Mouse (Mus musculus) neural tube, embryonic 11.5 days (tissue): Measurements from ENCODE around the gene Gm10309. TPM values are rescaled to one million over a fixed set of nuclear protein-coding genes. Genes with fewer than 3 reads are reported as not detected.

Experiments used
- ATAC-seq: fragments of 200-750 bp; cut with Nextera tagmentation; 2 replicates; pipeline ENCODE4 v1.8.0; 2017; ENCODE audit warnings: moderate number of reproducible peaks, mild to moderate bottlenecking, moderate TSS enrichment, moderate library complexity; ENCODE audit not compliant: insufficient read depth, low FRiP score, low TSS enrichment
- DNase-seq: peaks from one replicate; pipeline ENCODE4 v3.0.0-alpha.2; 2015; ENCODE audit warnings: low spot score
- H3K27ac ChIP-seq: fragments of 300-500 bp; sonication (generic); 2 replicates; pipeline ENCODE4 v1.5.1; 2014; ENCODE audit warnings: low read depth, mild to moderate bottlenecking, low read length
- H3K27me3 ChIP-seq: fragments of 300-500 bp; sonication (generic); 2 replicates; pipeline ENCODE4 v1.6.1; 2014; ENCODE audit warnings: mild to moderate bottlenecking, low read length, mixed read lengths; ENCODE audit not compliant: control insufficient read depth, insufficient read depth
- H3K36me3 ChIP-seq: fragments of 300-500 bp; sonication (generic); 2 replicates; pipeline ENCODE4 v1.6.1; 2014; ENCODE audit warnings: mild to moderate bottlenecking, low read length, moderate library complexity, mixed read lengths; ENCODE audit not compliant: control insufficient read depth, insufficient read depth
- H3K4me1 ChIP-seq: fragments of 300-500 bp; sonication (generic); 2 replicates; pipeline ENCODE4 v1.6.1; 2014; ENCODE audit warnings: low read length, mixed read lengths; ENCODE audit not compliant: control insufficient read depth, insufficient read depth
- H3K4me2 ChIP-seq: fragments of 300-500 bp; sonication (generic); 2 replicates; pipeline ENCODE4 v1.6.1; 2014; ENCODE audit warnings: low read depth, mild to moderate bottlenecking, moderate library complexity
- H3K4me3 ChIP-seq: fragments of 300-500 bp; sonication (generic); 2 replicates; pipeline ENCODE4 v1.5.1; 2014; ENCODE audit warnings: low read depth, low read length
- H3K9ac ChIP-seq: fragments of 300-500 bp; sonication (generic); 2 replicates; pipeline ENCODE4 v1.6.1; 2014; ENCODE audit warnings: mild to moderate bottlenecking, low read length
- H3K9me3 ChIP-seq: fragments of 300-500 bp; sonication (generic); 2 replicates; pipeline ENCODE4 v1.6.1; 2016; ENCODE audit warnings: low read length; ENCODE audit not compliant: control insufficient read depth
- WGBS: fragments of 180-500 bp; shearing (Covaris S2); extraction: QIAGEN DNeasy Blood & Tissue Kit; methylation state at CpG from one replicate; pipeline ENCODE4 v1.1.7; 2014; 5-methylcytosine and 5-hydroxymethylcytosine counted together
- polyA plus RNA-seq: library from polyadenylated mRNA; unstranded; fragments of >200 nt; fragmentation: Nextera tagmentation; extraction: Ambion mirVana; gene quantifications from 2 replicates; pipeline ENCODE4 v1.2.1, GENCODE M21; 2014

Gene Gm10309
- polyA plus RNA-seq, 1 experiment from 2014 or later: 0.23 TPM

- Histone ChIP-seq H3K36me3 (no peaks in the 10 kb centered on the region), H3K4me3 (no peak overlapping the region), H3K9ac (no peak overlapping the region), H3K27me3 (no peaks in the 10 kb centered on the region), H3K27ac (no peak overlapping the region), H3K4me2 (no peak overlapping the region), H3K4me1 (no peaks in the 10 kb centered on the region), H3K9me3 (no peaks in the 10 kb centered on the region)
- no peak for DNase-seq
- 47% methylated on average over 5 of the region's 5 CpGs for WGBS
- no peak for ATAC-seq
Observed at GRCm38 (mm10) chr17:86471684-86472083, 33.3 kb downstream of the Gm10309 start.

- Histone ChIP-seq H3K9me3 (no peaks in the 10 kb centered on the region), H3K4me1 (peaks cover 4% of the 10 kb centered on the region; the same call in 1 of the 2 replicates), H3K4me2 (no peak overlapping the region), H3K36me3 (no peaks in the 10 kb centered on the region), H3K9ac (no peak overlapping the region), H3K4me3 (no peak overlapping the region), H3K27ac (no peak overlapping the region), H3K27me3 (no peaks in the 10 kb centered on the region)
- WGBS: 84% methylated on average over 5 of the region's 5 CpGs
- ATAC-seq (no peak), DNase-seq (no peak)
Observed at GRCm38 (mm10) chr17:86470160-86470559, 34.9 kb downstream of the Gm10309 start.

GRCm38 (mm10) chr17:86467967-86468366 is 37.1 kb downstream of the Gm10309 start:
- Histone ChIP-seq H3K27ac (no peak overlapping the region), H3K4me3 (no peak overlapping the region), H3K9ac (no peak overlapping the region), H3K27me3 (no peaks in the 10 kb centered on the region), H3K9me3 (no peaks in the 10 kb centered on the region), H3K4me1 (peaks cover 14% of the 10 kb centered on the region), H3K36me3 (no peaks in the 10 kb centered on the region), H3K4me2 (no peak overlapping the region)
- 86% methylated on average over 5 of the region's 5 CpGs for WGBS
- no peak for DNase-seq
- no peak for ATAC-seq

DNA sequence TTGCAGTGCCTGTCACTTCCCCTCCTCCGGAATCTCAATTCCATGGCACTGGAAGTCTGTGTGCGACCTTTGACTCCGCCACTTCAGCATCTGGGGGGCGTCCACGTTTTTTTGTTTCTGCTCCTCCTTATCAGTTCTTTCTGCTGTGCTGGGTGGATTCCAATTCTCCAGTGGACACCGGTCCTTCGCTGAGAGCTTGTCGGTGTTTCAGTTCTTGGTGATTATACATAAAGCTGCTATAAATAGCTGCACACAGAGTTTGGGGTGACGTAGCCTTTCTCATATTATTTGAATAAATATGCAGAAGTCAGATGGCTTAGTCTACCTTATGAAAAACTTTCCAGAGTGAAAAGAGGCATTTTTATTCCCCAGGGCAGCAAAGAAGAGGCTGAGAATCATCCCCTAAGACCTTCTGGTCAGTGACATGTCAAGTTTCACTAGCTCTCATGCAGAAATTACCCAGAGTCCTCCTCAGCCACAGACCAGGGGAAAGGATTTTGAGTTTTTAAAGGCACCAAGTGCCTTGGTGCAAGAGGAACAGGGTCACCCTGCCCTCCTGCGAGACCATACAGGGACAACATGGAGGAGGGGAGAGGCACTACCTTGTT is 37.6 kb downstream of the Gm10309 start:
- Histone ChIP-seq H3K9me3 (no peaks in the 10 kb centered on the region), H3K27ac (no peak overlapping the region), H3K9ac (no peak overlapping the region), H3K4me1 (peaks cover 14% of the 10 kb centered on the region), H3K36me3 (no peaks in the 10 kb centered on the region), H3K4me3 (no peak overlapping the region), H3K4me2 (no peak overlapping the region), H3K27me3 (no peaks in the 10 kb centered on the region)
- ATAC-seq (no peak), DNase-seq (no peak)
- 75% methylated on average over 10 of the region's 10 CpGs for WGBS

DNA sequence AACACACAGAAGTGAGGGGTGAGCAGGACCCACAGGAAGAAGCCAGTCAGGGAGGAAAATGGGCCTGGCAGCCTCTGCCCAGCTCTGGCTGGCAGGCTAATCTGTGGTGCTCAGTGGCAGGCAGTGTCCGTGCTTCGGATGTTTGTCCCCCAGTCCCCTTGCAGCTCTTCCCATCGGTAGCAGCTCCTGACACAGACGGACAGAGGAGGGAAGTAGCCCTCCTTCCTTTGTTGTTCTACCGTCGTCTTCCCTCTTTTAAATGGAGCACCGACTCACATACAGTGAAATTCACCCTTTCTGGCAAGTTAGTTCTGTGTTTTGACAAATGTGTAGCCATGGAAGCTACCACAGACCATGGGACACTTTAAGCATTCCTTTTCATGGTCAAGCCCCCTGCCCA is 38.2 kb downstream of the Gm10309 start:
- no peak overlapping the region for H3K4me2 ChIP-seq
- WGBS: 51% methylated on average over 7 of the region's 7 CpGs
- no peaks in the 10 kb centered on the region for H3K36me3 ChIP-seq
- H3K4me1 ChIP-seq: peaks cover 14% of the 10 kb centered on the region
- no peak for DNase-seq
- H3K27ac ChIP-seq: no peak overlapping the region
- no peak overlapping the region for H3K9ac ChIP-seq
- H3K9me3 ChIP-seq: no peaks in the 10 kb centered on the region
- no peak for ATAC-seq
- H3K4me3 ChIP-seq: no peak overlapping the region
- no peaks in the 10 kb centered on the region for H3K27me3 ChIP-seq

- DNase-seq (no peak), ATAC-seq (no peak)
- H3K4me1 ChIP-seq: peaks cover 14% of the 10 kb centered on the region
- no peak overlapping the region for H3K27ac ChIP-seq
- H3K36me3 ChIP-seq: no peaks in the 10 kb centered on the region
- no peak overlapping the region for H3K4me3 ChIP-seq
- no peaks in the 10 kb centered on the region for H3K27me3 ChIP-seq
- 67% methylated on average over 7 of the region's 7 CpGs for WGBS
- no peak overlapping the region for H3K9ac ChIP-seq
- no peak overlapping the region for H3K4me2 ChIP-seq
- H3K9me3 ChIP-seq: no peaks in the 10 kb centered on the region
Observed at GRCm38 (mm10) chr17:86466412-86466811, 38.6 kb downstream of the Gm10309 start.

GRCm38 (mm10) chr17:86465865-86466264 is 39.2 kb downstream of the Gm10309 start:
- ATAC-seq: no peak
- Histone ChIP-seq H3K9ac (no peak overlapping the region), H3K9me3 (no peaks in the 10 kb centered on the region), H3K4me3 (no peak overlapping the region), H3K4me1 (peaks cover 14% of the 10 kb centered on the region), H3K4me2 (no peak overlapping the region), H3K36me3 (no peaks in the 10 kb centered on the region), H3K27me3 (no peaks in the 10 kb centered on the region), H3K27ac (no peak overlapping the region)
- no peak for DNase-seq
- 62% methylated on average over 13 of the region's 13 CpGs for WGBS

- peak; percentile 84 for ATAC-seq
- peak; percentile 50 for DNase-seq
- Histone ChIP-seq H3K9me3 (no peaks in the 10 kb centered on the region), H3K36me3 (no peaks in the 10 kb centered on the region), H3K27ac (peak overlapping the region; percentile 36; the same call in 1 of the 2 replicates), H3K4me3 (no peak overlapping the region), H3K4me2 (no peak overlapping the region), H3K9ac (no peak overlapping the region), H3K4me1 (peaks cover 14% of the 10 kb centered on the region), H3K27me3 (no peaks in the 10 kb centered on the region)
- 28% methylated on average over 16 of the region's 16 CpGs for WGBS
Observed at GRCm38 (mm10) chr17:86464689-86465363, 40.2 kb downstream of the Gm10309 start.

GRCm38 (mm10) chr17:86464197-86464596 is 40.8 kb downstream of the Gm10309 start:
- H3K9ac ChIP-seq: no peak overlapping the region
- WGBS: 76% methylated on average over 8 of the region's 8 CpGs
- no peaks in the 10 kb centered on the region for H3K36me3 ChIP-seq
- DNase-seq (no peak), ATAC-seq (no peak)
- no peaks in the 10 kb centered on the region for H3K27me3 ChIP-seq
- H3K4me3 ChIP-seq: no peak overlapping the region
- H3K27ac ChIP-seq: no peak overlapping the region
- no peaks in the 10 kb centered on the region for H3K9me3 ChIP-seq
- peaks cover 14% of the 10 kb centered on the region for H3K4me1 ChIP-seq
- no peak overlapping the region for H3K4me2 ChIP-seq
